Mouse (Mus musculus) central nervous system, embryonic 11.5 days (tissue): ENCODE measurements around the gene Serpinb12. TPM values are rescaled to one million over a fixed set of nuclear protein-coding genes. Genes with fewer than 3 reads are reported as not detected.

Experiments used
- polyA plus RNA-seq: library from polyadenylated mRNA; depleted of rRNA; stranded (reverse); fragments of >200 nt; gene quantifications from 2 replicates; pipeline ENCODE4 v1.2.3, GENCODE M21; 2012; rRNA removed

Gene Serpinb12
- polyA plus RNA-seq: not detected in 2 replicates

DNA sequence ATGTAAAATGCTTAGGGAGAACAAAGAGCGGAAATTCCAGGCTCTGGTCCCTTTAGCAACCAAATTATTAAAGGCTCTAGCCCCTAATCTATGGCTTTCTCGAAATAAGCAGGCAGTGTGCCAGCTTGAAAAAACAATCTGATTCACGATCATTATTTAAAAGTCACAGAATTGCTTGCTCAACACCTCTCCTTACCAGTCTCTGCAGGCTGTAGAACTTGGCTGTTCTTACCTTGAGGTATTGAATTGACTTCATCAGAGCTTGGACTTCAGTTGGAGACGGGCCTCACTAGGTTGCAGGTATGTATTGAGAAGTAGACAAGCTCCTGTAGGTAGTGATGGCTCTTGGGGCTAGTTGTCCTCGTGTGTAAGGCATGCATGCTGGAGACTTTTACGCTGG, at the start of gene Serpinb12:
Gene Serpinb12, plus strand, starts transcription at position 185 of the 400 bp plus-strand sequence.

DNA sequence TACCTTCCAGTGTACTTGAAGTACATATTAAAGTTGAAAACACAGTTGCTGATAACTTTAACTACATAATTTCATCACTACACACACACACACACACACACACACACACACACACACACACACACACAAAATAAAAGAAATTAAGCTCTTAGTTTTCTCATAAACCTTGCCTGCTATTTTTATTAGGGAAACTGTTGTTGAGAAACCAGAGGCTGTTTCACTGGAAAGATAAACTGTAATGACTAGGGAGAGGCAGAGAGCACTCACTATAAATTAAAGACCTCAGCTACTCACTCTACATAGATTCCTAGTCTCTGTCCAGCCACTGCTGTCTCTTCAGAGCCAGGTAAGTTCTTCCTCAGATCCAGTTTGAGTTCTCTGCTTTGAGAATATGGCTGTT, 46.4 kb downstream of the Serpinb12 start, which contains the start of gene Serpinb13:
Gene Serpinb13, plus strand, starts transcription at position 301 of the 400 bp plus-strand sequence.

Other genes starting within 250 kb of the Serpinb12 start
- 3.3 and 4.3 TPM in 2 replicates for gene Bcl2, start 220.2 kb upstream of the Serpinb12 start, polyA plus RNA-seq
- 6.4 and 8.2 TPM in 2 replicates for gene Kdsr, start 174.7 kb upstream of the Serpinb12 start, polyA plus RNA-seq
- 43.7 and 59.3 TPM in 2 replicates for gene Vps4b, start 137.7 kb upstream of the Serpinb12 start, polyA plus RNA-seq
- 0.09 TPM in 1 of 2 replicates, not detected in the other for gene Serpinb5, start 73.3 kb upstream of the Serpinb12 start, polyA plus RNA-seq
- gene Serpinb13, start 46.5 kb downstream of the Serpinb12 start, polyA plus RNA-seq: not detected in 2 replicates
- not detected in 2 replicates for gene Serpinb3a, start 117.9 kb downstream of the Serpinb12 start, polyA plus RNA-seq
- not detected in 2 replicates for gene Serpinb3d, start 149.1 kb downstream of the Serpinb12 start, polyA plus RNA-seq